Mouse (Mus musculus) retina, embryonic 14.5 days (tissue): ENCODE data around the gene Irf2bpl.

Experiments used
- DNase-seq: peaks from one replicate; pipeline ENCODE4 v3.0.0-alpha.2; 2015; ENCODE audit warnings: low spot score

Gene Irf2bpl

DNA sequence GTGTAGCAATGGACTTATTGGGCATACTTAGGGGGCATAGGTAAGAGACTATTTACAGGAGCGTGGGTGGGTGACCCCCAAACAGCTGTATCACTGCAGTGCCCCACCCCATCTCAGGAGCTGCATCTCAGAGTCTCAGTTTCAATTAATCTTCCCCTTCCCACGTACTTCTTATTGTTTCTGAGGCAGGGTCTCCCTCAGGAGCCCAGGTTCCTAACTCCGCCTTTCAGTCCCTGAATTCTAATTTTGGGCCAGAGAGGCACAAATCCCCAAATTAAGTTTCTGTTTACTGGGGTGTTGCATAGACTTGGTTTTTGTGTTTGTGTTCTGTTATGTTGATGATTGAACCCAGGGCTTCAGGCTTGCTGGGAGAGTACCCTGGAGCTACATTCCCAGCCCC lies 13.8 kb upstream of the Irf2bpl start:
- no peak for DNase-seq

DNA sequence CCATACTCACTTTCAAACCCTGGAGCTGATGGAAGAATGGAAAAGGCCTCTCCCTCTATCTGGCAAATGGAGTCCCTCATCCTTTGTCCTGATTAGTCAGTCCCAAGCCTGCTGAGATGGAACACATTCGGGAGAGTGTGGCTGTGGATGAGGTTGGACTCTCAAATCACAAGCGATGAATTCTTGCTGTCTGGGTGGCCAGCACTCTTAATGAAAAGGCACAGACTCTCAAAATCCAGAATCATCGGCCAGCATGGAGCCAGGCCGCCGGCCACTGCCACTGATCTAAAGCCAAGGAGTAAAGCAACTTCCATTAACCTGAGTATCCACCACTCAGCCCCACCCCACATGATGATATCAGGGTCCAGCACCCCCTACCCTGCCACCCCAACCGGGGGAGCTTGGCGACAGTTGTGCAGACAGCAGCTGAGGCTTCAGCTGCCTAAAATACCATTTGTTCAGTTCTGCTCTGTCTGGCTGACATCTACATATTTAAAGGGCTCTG lies 13.2 kb upstream of the Irf2bpl start:
- DNase-seq: no peak

- DNase-seq: no peak
These were observed 12.4 kb upstream of the Irf2bpl start for GRCm38 (mm10) chr12:86896921-86897512.

- DNase-seq: no peak
These were observed 11.9 kb upstream of the Irf2bpl start for GRCm38 (mm10) chr12:86896441-86896890.

DNA sequence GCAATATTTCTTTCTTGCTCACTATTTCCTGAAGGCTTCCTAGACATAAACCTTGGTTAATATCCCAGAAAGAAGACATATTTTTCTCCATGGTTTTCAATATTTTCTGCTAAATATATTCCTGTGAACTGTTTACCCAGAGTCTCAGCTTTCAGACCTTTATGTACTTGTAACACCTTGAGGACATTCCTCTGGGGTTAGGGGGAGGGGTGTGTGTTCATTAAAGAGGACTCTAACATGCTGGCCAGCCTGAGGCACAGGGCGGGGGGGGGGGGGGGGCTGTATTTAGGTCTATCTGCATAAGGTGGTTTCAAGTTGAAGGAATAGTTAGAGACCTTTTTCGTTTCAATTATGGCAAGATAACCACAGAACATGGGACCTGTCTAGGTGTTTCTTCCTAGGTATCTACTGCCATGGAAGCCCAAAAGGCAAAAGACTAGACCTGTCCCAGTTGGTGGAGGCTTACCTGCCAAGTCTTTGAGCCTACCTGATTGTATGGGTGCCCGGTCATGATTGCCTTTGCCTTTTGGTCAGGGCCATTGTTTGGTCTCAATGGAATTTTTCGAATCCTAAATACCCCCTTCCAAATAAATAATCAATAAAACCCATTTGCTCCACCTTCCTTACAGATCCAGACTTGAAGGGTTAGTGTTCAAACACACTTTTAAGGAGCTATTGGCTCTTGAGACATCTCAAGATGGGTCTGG lies 11.3 kb upstream of the Irf2bpl start:
- no peak for DNase-seq

- DNase-seq: no peak
These were observed 10.3 kb upstream of the Irf2bpl start for GRCm38 (mm10) chr12:86894841-86895428.

GRCm38 (mm10) chr12:86894184-86894839 lies 9.7 kb upstream of the Irf2bpl start:
- peak; percentile 94 for DNase-seq

DNA sequence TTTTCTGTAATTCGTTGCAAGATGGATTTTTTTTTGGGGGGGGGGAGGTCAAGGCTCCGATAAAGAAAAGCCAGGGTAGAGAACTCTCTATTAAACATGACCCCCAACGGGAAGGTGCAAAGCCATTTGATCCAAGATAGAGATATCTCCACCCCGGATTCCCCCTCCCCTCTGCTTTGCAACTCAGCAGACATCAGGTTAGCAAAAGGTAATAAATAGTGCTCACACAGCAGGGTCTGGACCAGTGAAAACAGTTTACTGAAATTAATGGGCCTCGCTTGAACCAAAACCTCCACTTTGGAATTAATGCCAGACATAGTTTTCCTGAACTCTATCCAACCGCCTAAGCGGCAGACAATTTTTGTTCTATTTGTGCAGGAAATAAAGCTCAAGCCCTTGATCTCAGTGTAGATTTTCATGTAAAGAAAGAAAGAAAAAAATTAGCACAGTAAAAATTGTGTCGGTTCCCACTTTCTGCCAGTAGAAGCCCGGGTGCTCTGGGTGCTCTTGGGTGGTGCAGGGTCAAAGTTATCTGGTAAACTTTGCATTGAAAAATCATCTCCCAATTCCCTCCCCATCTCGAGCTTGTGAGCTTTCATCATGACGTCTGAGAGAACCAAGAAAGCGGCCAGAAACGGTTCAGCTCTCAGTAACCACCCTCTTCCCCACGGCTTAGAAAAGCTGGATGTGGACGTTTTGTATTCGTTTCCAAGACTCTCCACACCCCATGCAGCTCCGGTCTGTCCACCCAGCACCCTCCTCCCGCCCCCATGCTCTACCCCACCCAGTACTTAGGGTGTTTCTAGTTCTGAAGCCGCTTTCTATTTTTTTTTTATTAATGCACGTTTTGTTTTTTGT lies 9.0 kb upstream of the Irf2bpl start:
- peak; percentile 41 for DNase-seq

DNA sequence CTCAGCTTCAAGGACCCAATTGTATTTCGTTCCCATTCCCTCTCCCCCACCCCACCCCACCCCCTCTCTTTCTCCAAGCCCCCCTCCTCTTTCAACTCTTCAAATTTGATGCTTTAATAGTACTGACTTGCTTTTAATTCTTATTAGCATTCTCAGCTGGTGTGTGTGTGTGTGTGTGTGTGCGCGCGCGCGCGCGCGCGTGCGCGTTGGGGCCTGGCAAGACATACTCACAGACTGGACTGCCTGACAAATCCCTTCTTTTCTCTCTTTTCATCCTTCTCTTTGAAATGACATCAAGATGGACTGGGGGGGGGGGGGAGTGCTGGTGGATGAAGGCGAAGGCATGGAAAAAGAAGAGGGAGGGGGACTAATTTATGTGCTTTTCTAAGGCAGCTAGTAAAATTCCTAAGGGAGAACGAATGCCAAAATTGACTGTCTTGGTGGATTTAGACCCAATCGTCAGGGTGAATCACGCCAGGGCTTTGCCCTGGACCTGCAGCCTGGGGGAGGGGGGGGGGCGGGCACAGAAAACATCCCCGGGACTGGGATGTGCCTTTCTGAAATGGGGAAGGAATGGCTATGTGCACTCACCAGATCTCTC lies 8.2 kb upstream of the Irf2bpl start:
- DNase-seq: peak; percentile 51

DNA sequence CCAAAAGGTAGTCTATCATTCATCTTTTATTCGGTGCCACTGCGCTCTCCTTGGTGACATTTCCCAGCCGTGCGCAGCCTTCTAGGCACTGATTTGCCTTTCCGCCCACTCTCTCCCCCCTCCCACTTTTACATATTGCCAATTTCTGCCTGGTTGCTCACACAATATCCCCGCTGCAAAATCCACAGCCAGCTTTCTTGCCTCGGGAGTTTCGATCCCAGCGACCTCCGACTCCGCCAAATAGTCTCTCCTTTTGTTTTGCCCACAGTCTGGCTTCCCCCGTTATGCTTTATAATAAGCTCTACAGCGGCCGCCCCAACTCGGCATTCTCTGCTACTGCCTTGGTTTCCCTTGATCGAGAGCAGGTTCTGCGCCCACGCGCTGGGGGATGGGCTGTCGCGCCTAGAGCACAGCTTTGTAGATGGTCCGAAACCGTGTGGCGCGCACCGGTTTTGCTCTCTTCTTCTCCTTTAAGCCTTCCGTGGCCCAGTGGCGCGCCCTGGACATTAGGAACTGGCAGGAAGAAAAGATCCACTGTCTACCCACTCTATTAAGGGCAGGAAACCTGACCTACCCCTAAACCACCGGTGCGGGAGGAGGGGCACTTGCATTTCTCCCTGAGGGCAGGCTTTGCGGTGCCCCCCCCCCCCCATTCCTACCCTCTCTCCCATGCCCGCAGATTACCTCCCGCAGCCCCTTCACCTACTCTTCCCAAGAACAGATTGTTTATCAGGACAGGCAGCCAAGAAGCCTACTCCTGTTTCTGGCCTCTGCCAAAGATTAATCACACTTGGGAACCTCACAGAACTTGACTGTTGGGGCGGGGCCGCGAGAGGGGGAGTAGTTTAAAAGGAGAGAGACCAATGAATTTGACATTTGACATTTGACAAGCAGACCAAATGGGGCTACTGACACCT lies 7.4 kb upstream of the Irf2bpl start:
- peak; percentile 59 for DNase-seq

GRCm38 (mm10) chr12:86891454-86891785 lies 6.8 kb upstream of the Irf2bpl start:
- no peak for DNase-seq

- DNase-seq: no peak
These were observed 6.3 kb upstream of the Irf2bpl start for GRCm38 (mm10) chr12:86890796-86891301.

DNA sequence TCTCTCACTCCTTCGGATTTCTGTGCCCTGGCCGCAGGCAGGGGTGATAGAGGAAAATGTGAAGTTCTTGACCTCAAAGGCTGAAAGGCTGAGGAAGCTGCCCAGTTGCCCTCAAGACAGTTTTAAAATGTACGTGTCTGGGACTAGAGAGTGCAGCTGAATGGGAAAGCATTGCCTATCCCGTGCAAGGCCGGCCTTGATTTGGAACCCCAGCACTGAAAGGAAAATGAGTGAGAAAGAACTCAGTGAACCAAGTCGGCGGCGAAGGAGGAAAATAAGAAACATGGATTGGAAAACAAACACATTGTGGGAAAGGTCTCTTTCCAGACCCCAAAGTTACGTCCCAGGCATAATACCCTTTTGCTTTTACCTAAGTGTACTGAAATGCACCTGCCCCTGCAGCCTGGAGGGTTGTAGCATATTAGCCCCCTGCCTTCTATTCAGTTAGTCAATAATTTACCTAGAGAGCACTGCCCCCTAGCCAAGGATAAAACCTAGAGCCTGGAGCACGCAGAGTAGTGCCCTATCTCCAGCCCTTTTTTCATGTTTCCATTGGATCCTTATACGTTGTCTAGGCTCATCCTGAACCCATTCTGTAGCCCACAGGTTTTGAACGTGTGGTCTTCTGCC lies 5.6 kb upstream of the Irf2bpl start:
- DNase-seq: no peak

GRCm38 (mm10) chr12:86889103-86889644 lies 4.6 kb upstream of the Irf2bpl start:
- no peak for DNase-seq

DNA sequence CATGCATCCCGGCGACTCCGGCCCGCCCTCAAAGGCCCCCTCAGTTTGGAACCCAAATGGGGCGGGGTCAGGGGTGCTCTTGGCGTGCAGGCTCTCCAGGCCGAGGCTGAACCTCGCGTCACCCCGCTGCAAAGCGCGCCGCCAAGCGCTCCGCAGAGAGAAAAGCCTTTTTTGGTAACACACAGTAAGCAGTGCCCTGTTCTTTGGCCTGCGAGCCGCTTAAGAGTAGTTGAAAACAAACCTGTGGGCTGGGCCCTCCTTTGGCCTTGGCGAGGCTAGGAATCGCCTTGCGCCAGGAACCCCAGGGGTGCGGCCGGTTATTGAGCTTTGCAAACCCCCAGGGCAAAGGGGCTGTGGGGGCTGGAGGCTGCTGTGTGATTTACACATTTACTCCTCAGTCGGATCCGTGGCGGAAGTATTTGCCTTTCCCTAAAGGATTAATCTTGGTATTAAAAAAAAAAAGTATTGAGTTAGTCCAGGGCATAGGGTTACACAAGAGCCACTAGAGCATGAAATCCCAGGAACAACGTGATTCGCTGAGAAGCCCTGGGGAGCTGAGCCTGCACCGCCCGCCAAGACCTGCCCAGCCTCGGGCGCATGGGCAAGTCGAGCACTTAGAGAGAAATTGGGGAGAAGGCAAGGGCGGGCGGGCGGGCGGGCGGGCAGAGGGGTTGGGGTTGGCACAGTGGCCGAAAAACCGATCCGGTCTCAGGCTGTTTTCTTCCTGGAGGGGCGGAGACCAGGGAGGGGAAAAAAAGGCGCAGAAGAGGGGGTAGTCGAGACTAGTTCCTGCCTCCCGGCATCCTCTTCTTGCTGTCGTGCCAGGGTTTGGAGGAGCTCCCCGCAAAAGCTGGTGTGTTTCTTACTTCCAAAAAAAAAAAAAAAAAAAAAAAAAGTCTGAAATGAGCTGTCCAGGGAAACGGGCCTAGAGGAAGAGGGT lies 3.8 kb upstream of the Irf2bpl start:
- peak; percentile 70 for DNase-seq

GRCm38 (mm10) chr12:86887381-86888129 lies 3.0 kb upstream of the Irf2bpl start:
- DNase-seq: no peak

DNA sequence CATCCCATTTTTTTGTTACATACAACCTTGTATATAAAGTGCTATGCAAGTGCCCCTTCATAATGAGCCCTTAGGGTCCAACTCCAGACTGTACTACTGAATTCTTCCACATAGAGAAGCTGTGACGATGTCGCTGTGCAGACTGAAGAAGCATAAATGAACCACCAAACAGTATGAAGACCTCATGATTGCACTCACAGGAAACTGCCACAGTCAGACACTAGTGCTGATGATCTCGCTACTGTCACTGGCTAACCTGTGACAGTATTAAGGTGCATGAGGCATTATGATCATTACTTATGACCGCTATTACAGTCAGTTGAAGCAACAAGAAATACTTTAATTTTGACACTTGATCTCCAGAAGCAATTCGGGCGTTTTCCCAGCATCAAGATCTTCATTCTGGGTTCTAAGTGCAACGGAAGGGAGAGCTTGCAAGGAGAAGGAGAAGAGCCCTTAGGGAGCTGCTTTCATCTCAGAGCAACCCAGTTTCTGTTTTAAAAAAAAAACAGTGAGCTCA lies 1.9 kb upstream of the Irf2bpl start:
- DNase-seq: no peak
